Mouse (Mus musculus): ENCODE measurements around the gene Mctp1. TPM values are rescaled to one million over a fixed set of nuclear protein-coding genes. Genes with fewer than 3 reads are reported as not detected.

Gene Mctp1
- 0.60 TPM for polyA plus RNA-seq (2014; fragmentation: Illumina TruSeq; extraction: RNeasy Lipid Tissue Mini Kit (QIAGEN cat#74804); ENCODE audit: low read depth, low replicate concordance)

DNA sequence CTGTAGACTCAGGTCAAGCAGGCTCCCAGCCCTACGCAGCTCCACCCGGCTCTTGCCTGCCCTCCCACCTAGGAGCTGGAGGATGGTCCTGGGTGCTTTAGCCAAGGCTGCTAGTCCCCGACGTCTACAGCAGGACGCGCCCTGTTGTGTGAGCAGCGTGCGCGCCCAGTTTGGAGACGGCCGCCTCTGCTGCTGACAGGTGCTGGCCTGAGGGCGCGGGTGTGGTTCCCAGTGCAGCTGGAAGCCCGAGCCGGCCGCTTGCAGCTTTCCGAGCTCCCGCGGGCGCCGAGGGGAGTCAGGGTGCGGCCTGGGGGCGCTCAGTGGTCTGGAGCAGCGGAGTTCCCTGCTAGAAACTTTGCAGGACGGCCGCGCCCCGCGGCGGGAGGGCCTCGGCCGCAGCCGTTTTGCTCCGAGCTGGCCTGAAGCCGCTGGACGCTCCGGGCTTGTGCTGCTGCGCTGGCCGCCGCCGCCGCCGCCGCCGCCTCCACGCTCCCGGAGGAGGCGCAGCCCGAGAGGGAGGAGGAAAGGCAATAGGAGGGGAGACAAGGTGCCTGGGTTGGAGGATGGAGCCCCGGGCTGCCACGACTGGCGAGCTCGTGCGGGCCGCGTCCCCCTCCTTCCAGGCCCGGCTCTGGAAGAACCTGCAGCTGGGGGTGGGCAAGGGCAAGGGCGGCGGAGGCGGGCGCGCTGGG, at the start of gene Mctp1:
Gene Mctp1, plus strand, starts transcription at position 564 of the 692 bp plus-strand sequence.

Other genes with a start within 250 kb of the Mctp1 start
- not detected for gene Fam81b, start 79.5 kb upstream of the Mctp1 start, polyA plus RNA-seq (2014; fragmentation: Illumina TruSeq; extraction: RNeasy Lipid Tissue Mini Kit (QIAGEN cat#74804); ENCODE audit: low read depth, low replicate concordance)